Mouse (Mus musculus) left cerebral cortex, adult 8-10 months (tissue): ENCODE measurements around the gene Ugdh. TPM values are rescaled to one million over a fixed set of nuclear protein-coding genes. Genes with fewer than 3 reads are reported as not detected.
"Not testable (repeated sequence)": the region's sequence is repeated elsewhere in the genome, so short reads cannot be mapped to it uniquely, and the experiment has no call there.

ENCODE experiments used
- DNase-seq, 2 experiments: peaks; one replicate each; pipeline ENCODE4 v3.0.0; 2022; ENCODE audit warnings: low spot score in 2 of 2
- total RNA-seq, 4 experiments: library from RNA; stranded (reverse); gene quantifications; 2 replicates each; pipeline ENCODE4 v1.2.4; 2022

The Ugdh gene
- 10 to 100 TPM; 30.2 to 34.2 (median 31.3) TPM for total RNA-seq

- peak; percentile 84 to 97 for DNase-seq
Measured at GRCm38 (mm10) chr5:65435806-65436561, at the start of gene Ugdh. Ugdh (minus strand) TSS chr5:65435949.

- DNase-seq, result no peak
Measured at GRCm38 (mm10) chr5:65482996-65483395, 47.2 kb upstream of the Ugdh start.

GRCm38 (mm10) chr5:65480511-65480910 is 44.8 kb upstream of the Ugdh start:
- DNase-seq, result no peak

GRCm38 (mm10) chr5:65479681-65480445 is 44.1 kb upstream of the Ugdh start:
- DNase-seq, result no peak

GRCm38 (mm10) chr5:65478224-65478623 is 42.5 kb upstream of the Ugdh start:
- no peak for DNase-seq

GRCm38 (mm10) chr5:65476739-65477138 is 41.0 kb upstream of the Ugdh start:
- not testable (repeated sequence) for DNase-seq

- no peak for DNase-seq
Measured at GRCm38 (mm10) chr5:65475806-65476205, 40.1 kb upstream of the Ugdh start.

- DNase-seq, result peak in 1 of 2 experiments; percentile 42
Measured at GRCm38 (mm10) chr5:65469766-65470165, 34.0 kb upstream of the Ugdh start.

GRCm38 (mm10) chr5:65466911-65467310 is 31.2 kb upstream of the Ugdh start:
- DNase-seq, result no peak

- no peak for DNase-seq
Measured at GRCm38 (mm10) chr5:65460361-65460760, 24.6 kb upstream of the Ugdh start.

GRCm38 (mm10) chr5:65459454-65459853 is 23.7 kb upstream of the Ugdh start:
- DNase-seq, result no peak

- peak in 1 of 2 experiments; percentile 3 for DNase-seq
Measured at GRCm38 (mm10) chr5:65457846-65458245, 22.1 kb upstream of the Ugdh start.

- peak in 1 of 2 experiments; percentile 7 for DNase-seq
Measured at GRCm38 (mm10) chr5:65457086-65457827, 21.5 kb upstream of the Ugdh start.

- no peak for DNase-seq
Measured at GRCm38 (mm10) chr5:65454771-65455170, 19.0 kb upstream of the Ugdh start.

- DNase-seq, result no peak
Measured at GRCm38 (mm10) chr5:65448941-65449340, 13.2 kb upstream of the Ugdh start.

GRCm38 (mm10) chr5:65447826-65448225 is 12.1 kb upstream of the Ugdh start:
- DNase-seq, result no peak

- no peak for DNase-seq
Measured at GRCm38 (mm10) chr5:65446756-65447155, 11.0 kb upstream of the Ugdh start.

- no peak for DNase-seq
Measured at GRCm38 (mm10) chr5:65444981-65445380, 9.2 kb upstream of the Ugdh start.

GRCm38 (mm10) chr5:65438041-65438440 is 2.3 kb upstream of the Ugdh start:
- DNase-seq, result no peak

- no peak for DNase-seq
Measured at GRCm38 (mm10) chr5:65435363-65435805, 365 bp downstream of the Ugdh start.

GRCm38 (mm10) chr5:65434471-65435362 is 1.0 kb downstream of the Ugdh start:
- peak in 1 of 2 experiments; percentile 23 for DNase-seq
